36 mouse cellular contexts compared by ENCODE assay signal in genomic region chr1:80162943-80163342, GRCm38 (mm10). TPM values are rescaled to one million over a fixed set of nuclear protein-coding genes. Genes with fewer than 3 reads are reported as not detected.
"Had no signal": no experiment of that assay in that cellular context is flagged by ENCODE, and none has a peak within 500 bp of the region (broad histone marks: within the 10 kb centered on the region; RNA-seq: fewer than 3 reads in every experiment).

No protein-coding gene starts in this region.

- H3K9me3 ChIP-seq: limb, embryonic 10.5 days; limb, embryonic 12.5 days; limb, embryonic 13.5 days; limb, embryonic 15.5 days; liver, embryonic 12.5 days; liver, embryonic 13.5 days; liver, embryonic 15.5 days; lung, embryonic 15.5 days; megakaryocyte, embryonic 14.5 days; midbrain, embryonic 10.5 days; midbrain, embryonic 12.5 days; midbrain, embryonic 13.5 days; midbrain, embryonic 15.5 days had no signal

- H3K36me3 ChIP-seq: limb, embryonic 10.5 days; limb, embryonic 12.5 days; limb, embryonic 13.5 days; limb, embryonic 15.5 days; liver, embryonic 12.5 days; liver, embryonic 13.5 days; liver, embryonic 15.5 days; lung, embryonic 15.5 days; midbrain, embryonic 10.5 days; midbrain, embryonic 12.5 days; midbrain, embryonic 13.5 days; midbrain, embryonic 15.5 days had no signal

- H3K4me3 ChIP-seq: left cerebral cortex, adult 2 months; limb, embryonic 10.5 days; limb, embryonic 12.5 days; limb, embryonic 13.5 days; limb, embryonic 15.5 days; liver, embryonic 12.5 days; liver, embryonic 13.5 days; liver, embryonic 15.5 days; lung, embryonic 15.5 days; megakaryocyte, embryonic 14.5 days; midbrain, embryonic 10.5 days; midbrain, embryonic 12.5 days; midbrain, embryonic 13.5 days; midbrain, embryonic 15.5 days; myocyte had no signal

- H3K27ac ChIP-seq: left cerebral cortex, adult 2 months; limb, embryonic 10.5 days; limb, embryonic 12.5 days; limb, embryonic 13.5 days; limb, embryonic 15.5 days; liver, embryonic 12.5 days; liver, embryonic 13.5 days; liver, embryonic 14.5 days; liver, embryonic 15.5 days; lung, embryonic 15.5 days; macrophage; midbrain, embryonic 10.5 days; midbrain, embryonic 12.5 days; midbrain, embryonic 13.5 days; midbrain, embryonic 15.5 days had no signal

- H3K4me2 ChIP-seq: limb, embryonic 12.5 days; limb, embryonic 13.5 days; limb, embryonic 15.5 days; liver, embryonic 11.5 days; liver, embryonic 12.5 days; liver, embryonic 13.5 days; liver, embryonic 15.5 days; lung, embryonic 14.5 days; lung, embryonic 15.5 days; midbrain, embryonic 11.5 days; midbrain, embryonic 12.5 days; midbrain, embryonic 13.5 days; midbrain, embryonic 15.5 days had no signal

- H3K27me3 ChIP-seq: limb, embryonic 12.5 days; limb, embryonic 13.5 days; limb, embryonic 15.5 days; liver, embryonic 12.5 days; liver, embryonic 13.5 days; liver, embryonic 15.5 days; lung, embryonic 15.5 days; midbrain, embryonic 12.5 days; midbrain, embryonic 13.5 days; midbrain, embryonic 15.5 days had no signal

- H3K9ac ChIP-seq: limb, embryonic 12.5 days; limb, embryonic 13.5 days; limb, embryonic 15.5 days; liver, embryonic 12.5 days; liver, embryonic 13.5 days; liver, embryonic 14.5 days; liver, embryonic 15.5 days; liver, postnatal 0 days; lung, embryonic 14.5 days; lung, embryonic 15.5 days; midbrain, embryonic 12.5 days; midbrain, embryonic 13.5 days; midbrain, embryonic 15.5 days had no signal

- ATAC-seq: liver, embryonic 12.5 days; liver, postnatal 0 days; midbrain, embryonic 13.5 days; midbrain, embryonic 15.5 days; midbrain, embryonic 16.5 days had no signal

- H3K4me1 ChIP-seq: limb, embryonic 10.5 days; limb, embryonic 12.5 days; limb, embryonic 13.5 days; limb, embryonic 15.5 days; liver, embryonic 12.5 days; liver, embryonic 13.5 days; liver, embryonic 15.5 days; lung, embryonic 15.5 days; midbrain, embryonic 10.5 days; midbrain, embryonic 12.5 days; midbrain, embryonic 13.5 days; midbrain, embryonic 15.5 days had no signal

- DNase-seq: left cerebral cortex, postnatal 4 days; liver; liver, embryonic 13.5 days; liver, postnatal 0 days; lung, adult 18-20 months; lung, adult 2 months; lung, embryonic 14.5 days; lung, postnatal 10 days; lung, postnatal 14 days; lung, postnatal 36 days; lung, postnatal 4 days; midbrain, embryonic 14.5 days had no signal

RNA-seq across cellular contexts. Expression of gene Fam124b, which starts 55.3 kb away (rescaled TPM):
- total RNA-seq: liver, adult 2 months; megakaryocyte progenitor cell, adult 5-6 weeks; megakaryocyte, adult 5-6 weeks; megakaryocyte-erythroid progenitor cell, adult 5-6 weeks; monocyte, adult 5-6 weeks had no signal
- polyA plus RNA-seq: liver, adult 2 months; liver, embryonic 11.5 days; liver, embryonic 12.5 days; liver, embryonic 13.5 days; liver, embryonic 14.5 days; liver, embryonic 15.5 days; liver, postnatal 0 days; macrophage had no signal
